Mouse (Mus musculus): Measurements from ENCODE around the gene Galnt14. TPM values are rescaled to one million over a fixed set of nuclear protein-coding genes. Genes with fewer than 3 reads are reported as not detected.

Galnt14 gene
- polyA plus RNA-seq, 1 experiment from 2014 or later: not detected

DNA sequence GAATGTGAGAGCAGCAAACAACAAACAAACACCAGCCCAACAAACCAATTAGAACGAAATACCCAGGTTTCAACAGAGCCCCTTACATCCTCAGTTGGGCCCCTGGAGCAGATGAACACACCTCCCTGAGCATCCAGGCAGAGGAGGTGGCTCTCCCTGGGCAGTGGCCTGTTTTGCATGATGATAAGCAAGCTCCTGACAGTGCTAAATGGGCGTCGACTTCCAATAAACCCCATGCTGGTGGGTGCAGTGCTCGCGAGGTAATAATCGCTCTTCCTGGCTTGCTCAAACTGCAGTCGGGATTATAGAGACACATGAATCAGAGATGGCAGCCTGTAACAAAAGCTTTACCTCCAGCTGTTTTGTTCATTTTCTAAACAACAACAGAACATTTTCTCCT lies 235.9 kb downstream of the Galnt14 start:
- no peak for ATAC-seq (ENCODE audit: low read depth)
- WGBS (ENCODE audit: insufficient replicate concordance): 47% methylated on average over 7 of the region's 7 CpGs
- H3K4me3 ChIP-seq (ENCODE audit: low read depth, low read length): no peak overlapping the region

DNA sequence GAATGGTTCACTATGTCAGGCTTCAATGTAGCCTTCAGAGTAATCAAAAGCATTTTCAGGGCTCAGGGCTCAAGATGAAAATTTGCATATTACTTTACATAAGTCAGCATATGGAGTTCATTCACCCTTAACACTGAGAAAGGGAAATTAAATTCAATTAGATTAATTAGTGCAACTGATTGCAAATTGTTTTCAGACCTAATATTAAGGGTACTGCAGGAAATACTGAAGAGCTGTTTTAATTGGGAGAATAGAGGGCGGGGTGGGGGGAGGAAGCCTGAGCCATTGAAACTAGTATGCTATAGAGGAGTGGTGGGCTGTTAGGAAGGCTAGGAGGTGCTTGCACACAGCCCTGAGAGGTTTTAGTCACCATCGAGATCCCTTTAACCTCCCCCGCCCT lies 237.2 kb downstream of the Galnt14 start:
- no peaks in the 10 kb centered on the region for H3K36me3 ChIP-seq (ENCODE audit: control insufficient read depth, insufficient read depth)
- no peak overlapping the region for H3K27ac ChIP-seq (ENCODE audit: low read length)
- no peaks in the 10 kb centered on the region for H3K27me3 ChIP-seq (ENCODE audit: control insufficient read depth, insufficient read depth, low read depth, low read length)
- 44% methylated on average over 3 of the region's 3 CpGs for WGBS (ENCODE audit: insufficient replicate concordance)
- H3K4me3 ChIP-seq (ENCODE audit: low read depth, low read length): no peak overlapping the region
- no peak for ATAC-seq (ENCODE audit: low read depth)
- H3K4me1 ChIP-seq (ENCODE audit: control insufficient read depth, low read depth, low read length): no peaks in the 10 kb centered on the region
- no peaks in the 10 kb centered on the region for H3K9me3 ChIP-seq (replicated peaks; ENCODE audit: control insufficient read depth, low read length)
- H3K9ac ChIP-seq (ENCODE audit: low read depth, low read length): no peak overlapping the region
- H3K4me2 ChIP-seq (ENCODE audit: low read depth, low read length): no peak overlapping the region

More for the DNA sequence above, 235.9 kb downstream of the Galnt14 start:
- Histone ChIP-seq H3K27ac (ENCODE audit: low read length) (no peak overlapping the region), H3K4me2 (ENCODE audit: low read depth, low read length) (no peak overlapping the region), H3K9ac (ENCODE audit: low read depth, low read length) (no peak overlapping the region), H3K27me3 (ENCODE audit: control insufficient read depth, insufficient read depth, low read depth, low read length) (no peaks in the 10 kb centered on the region), H3K4me1 (ENCODE audit: control insufficient read depth, low read depth, low read length) (no peaks in the 10 kb centered on the region), H3K36me3 (ENCODE audit: control insufficient read depth, insufficient read depth) (no peaks in the 10 kb centered on the region), H3K9me3 (replicated peaks; ENCODE audit: control insufficient read depth, low read length) (no peaks in the 10 kb centered on the region)

DNA sequence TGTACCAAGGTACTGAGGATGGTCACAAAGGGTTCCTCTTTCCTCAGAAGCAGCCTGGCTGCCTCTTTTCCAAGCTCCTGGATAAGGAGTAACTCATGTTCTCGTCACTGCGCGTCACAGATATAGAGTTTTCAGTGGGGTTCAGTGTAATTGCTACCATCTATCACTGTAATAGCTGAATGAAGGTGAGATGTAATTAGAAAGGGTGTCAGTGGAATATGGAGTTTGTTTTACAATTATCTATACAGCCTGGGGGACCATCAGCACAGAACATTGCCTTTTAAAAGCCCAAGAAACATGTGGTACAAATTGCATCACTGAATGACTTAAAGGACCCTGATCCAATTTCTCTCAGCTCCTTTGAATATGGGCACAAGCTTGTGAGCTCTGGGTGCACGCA lies 249.4 kb downstream of the Galnt14 start:
- no peak overlapping the region for H3K4me2 ChIP-seq (ENCODE audit: low read depth, low read length)
- H3K27me3 ChIP-seq (ENCODE audit: control insufficient read depth, insufficient read depth, low read depth, low read length): no peaks in the 10 kb centered on the region
- H3K4me3 ChIP-seq (ENCODE audit: low read depth, low read length): no peak overlapping the region
- no peaks in the 10 kb centered on the region for H3K4me1 ChIP-seq (ENCODE audit: control insufficient read depth, low read depth, low read length)
- H3K9me3 ChIP-seq (replicated peaks; ENCODE audit: control insufficient read depth, low read length): no peaks in the 10 kb centered on the region
- WGBS (ENCODE audit: insufficient replicate concordance): 59% methylated on average over 4 of the region's 4 CpGs
- no peak overlapping the region for H3K9ac ChIP-seq (ENCODE audit: low read depth, low read length)
- no peak overlapping the region for H3K27ac ChIP-seq (ENCODE audit: low read length)
- no peak for ATAC-seq (ENCODE audit: low read depth)
- H3K36me3 ChIP-seq (ENCODE audit: control insufficient read depth, insufficient read depth): no peaks in the 10 kb centered on the region

DNA sequence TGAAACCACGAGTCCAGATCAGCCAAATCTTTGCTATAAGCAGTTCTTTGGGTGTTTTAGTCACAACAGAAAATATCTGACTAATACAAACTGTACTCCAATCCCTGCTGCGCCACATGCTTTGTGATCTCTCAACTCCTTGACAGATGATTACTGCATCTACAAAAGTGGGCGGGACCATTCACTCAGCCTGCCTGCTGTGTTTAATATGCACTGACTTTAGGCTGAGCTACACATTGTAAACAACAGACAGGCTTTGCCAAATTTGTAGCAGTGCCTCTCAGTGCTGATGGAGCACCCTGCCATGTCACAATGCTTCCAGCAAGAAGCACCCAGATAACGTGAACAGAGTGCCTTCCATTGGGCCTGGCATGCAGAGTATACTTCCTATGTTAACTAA lies 251.5 kb downstream of the Galnt14 start:
- Histone ChIP-seq H3K9ac (ENCODE audit: low read depth, low read length) (no peak overlapping the region), H3K36me3 (ENCODE audit: control insufficient read depth, insufficient read depth) (no peaks in the 10 kb centered on the region), H3K27ac (ENCODE audit: low read length) (no peak overlapping the region), H3K4me3 (ENCODE audit: low read depth, low read length) (no peak overlapping the region), H3K4me1 (ENCODE audit: control insufficient read depth, low read depth, low read length) (no peaks in the 10 kb centered on the region), H3K9me3 (replicated peaks; ENCODE audit: control insufficient read depth, low read length) (no peaks in the 10 kb centered on the region), H3K4me2 (ENCODE audit: low read depth, low read length) (no peak overlapping the region), H3K27me3 (ENCODE audit: control insufficient read depth, insufficient read depth, low read depth, low read length) (no peaks in the 10 kb centered on the region)
- WGBS (ENCODE audit: insufficient replicate concordance): 51% methylated on average over 4 of the region's 4 CpGs
- ATAC-seq (ENCODE audit: low read depth): no peak

DNA sequence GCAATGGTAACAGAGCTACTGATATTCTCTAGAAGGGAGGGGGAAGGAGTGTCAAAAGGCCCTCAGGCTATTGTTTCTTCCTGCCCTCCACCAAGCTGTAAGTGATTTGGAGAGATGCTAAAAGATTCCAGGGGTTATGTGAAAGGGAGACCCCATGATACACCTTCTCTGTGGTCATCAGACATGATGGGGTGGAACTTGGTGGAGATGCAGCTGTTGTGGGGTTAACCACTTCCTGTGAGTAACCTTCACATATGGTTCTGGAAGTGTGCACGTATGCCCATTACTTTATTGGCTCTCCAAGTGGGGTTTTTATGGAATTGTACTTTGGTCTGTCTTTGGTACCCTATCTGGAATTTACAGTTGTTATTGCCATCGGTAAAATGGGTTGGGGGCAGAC lies 253.7 kb downstream of the Galnt14 start:
- WGBS (ENCODE audit: insufficient replicate concordance): 42% methylated on average over 2 of the region's 2 CpGs
- ATAC-seq (ENCODE audit: low read depth): no peak
- Histone ChIP-seq H3K4me2 (ENCODE audit: low read depth, low read length) (no peak overlapping the region), H3K9ac (ENCODE audit: low read depth, low read length) (no peak overlapping the region), H3K27ac (ENCODE audit: low read length) (no peak overlapping the region), H3K9me3 (replicated peaks; ENCODE audit: control insufficient read depth, low read length) (no peaks in the 10 kb centered on the region), H3K4me3 (ENCODE audit: low read depth, low read length) (no peak overlapping the region), H3K36me3 (ENCODE audit: control insufficient read depth, insufficient read depth) (no peaks in the 10 kb centered on the region), H3K27me3 (ENCODE audit: control insufficient read depth, insufficient read depth, low read depth, low read length) (no peaks in the 10 kb centered on the region), H3K4me1 (ENCODE audit: control insufficient read depth, low read depth, low read length) (no peaks in the 10 kb centered on the region)

DNA sequence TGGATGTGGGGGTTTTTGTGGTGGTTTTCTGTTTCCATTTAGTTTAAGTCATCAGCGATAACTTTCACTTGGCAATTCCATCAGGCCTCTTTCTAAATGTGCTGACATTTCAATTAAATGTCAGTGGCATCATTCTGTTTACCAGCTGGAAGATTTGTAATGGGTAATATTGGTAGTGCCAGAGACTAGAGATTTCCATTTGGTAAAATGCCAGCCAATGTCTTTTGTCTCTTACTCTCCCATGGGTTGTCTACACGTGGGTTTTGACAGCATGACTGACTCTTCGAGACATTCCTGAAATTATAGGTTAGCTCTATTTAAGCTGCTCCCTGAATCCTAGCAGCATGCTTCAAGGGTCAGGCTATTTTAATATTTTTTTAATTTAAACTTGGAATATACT lies 256.6 kb downstream of the Galnt14 start:
- Histone ChIP-seq H3K9me3 (replicated peaks; ENCODE audit: control insufficient read depth, low read length) (no peaks in the 10 kb centered on the region), H3K27me3 (ENCODE audit: control insufficient read depth, insufficient read depth, low read depth, low read length) (no peaks in the 10 kb centered on the region), H3K27ac (ENCODE audit: low read length) (no peak overlapping the region), H3K9ac (ENCODE audit: low read depth, low read length) (no peak overlapping the region), H3K4me2 (ENCODE audit: low read depth, low read length) (no peak overlapping the region), H3K36me3 (ENCODE audit: control insufficient read depth, insufficient read depth) (no peaks in the 10 kb centered on the region), H3K4me3 (ENCODE audit: low read depth, low read length) (no peak overlapping the region), H3K4me1 (ENCODE audit: control insufficient read depth, low read depth, low read length) (no peaks in the 10 kb centered on the region)
- WGBS (ENCODE audit: insufficient replicate concordance): 63% methylated on average over 3 of the region's 3 CpGs
- ATAC-seq (ENCODE audit: low read depth): no peak

DNA sequence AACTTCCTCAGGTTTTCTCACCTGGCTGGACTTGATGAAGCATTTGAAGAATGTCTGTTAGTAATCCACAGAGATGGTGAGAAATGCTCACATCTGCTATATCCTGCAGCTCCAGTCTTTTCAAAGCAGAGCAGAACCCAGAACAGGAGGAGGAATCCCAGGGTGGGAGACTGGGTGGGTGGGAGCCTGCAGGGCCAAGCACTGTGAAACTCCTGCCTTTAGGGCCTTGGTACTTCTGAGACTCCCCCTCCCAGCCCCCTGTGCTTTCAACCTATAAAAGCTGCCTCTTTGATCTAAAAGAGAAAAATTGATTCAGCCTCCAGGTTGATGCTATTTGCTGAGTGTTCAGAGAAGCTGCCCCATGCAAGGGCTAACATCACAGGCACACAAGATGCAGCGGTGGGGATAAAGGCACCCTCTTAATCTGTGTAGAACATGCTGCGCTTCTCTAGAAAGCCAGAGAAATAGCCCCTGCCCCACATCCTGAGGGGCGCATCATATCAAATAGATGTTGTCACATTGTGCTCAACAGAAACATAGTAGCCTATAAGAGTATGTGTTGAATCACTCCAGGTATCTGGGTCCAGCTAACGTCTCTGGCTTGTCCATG lies 258.0 kb downstream of the Galnt14 start:
- no peak overlapping the region for H3K27ac ChIP-seq (ENCODE audit: low read length)
- ATAC-seq (ENCODE audit: low read depth): no peak
- 63% methylated on average over 4 of the region's 4 CpGs for WGBS (ENCODE audit: insufficient replicate concordance)

DNA sequence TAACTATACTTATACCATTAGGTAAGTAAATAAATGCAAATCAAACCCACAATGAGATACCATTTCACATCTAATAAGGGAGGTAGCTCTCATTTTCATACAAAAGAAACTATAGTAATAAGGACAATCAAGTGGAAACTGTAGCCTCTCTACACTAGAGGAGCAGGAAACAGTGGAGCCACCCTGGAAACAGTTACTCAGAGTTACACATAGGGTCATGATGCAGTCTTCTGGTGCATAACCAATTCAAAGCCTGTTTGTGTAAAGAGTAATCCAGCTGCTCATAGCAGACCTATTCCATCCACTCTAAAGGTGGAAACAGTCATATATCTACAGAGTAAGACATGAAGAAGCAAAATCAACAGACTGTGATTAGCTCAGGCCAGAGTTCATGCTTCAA lies 261.1 kb downstream of the Galnt14 start:
- no peaks in the 10 kb centered on the region for H3K27me3 ChIP-seq (ENCODE audit: control insufficient read depth, insufficient read depth, low read depth, low read length)
- no peaks in the 10 kb centered on the region for H3K36me3 ChIP-seq (ENCODE audit: control insufficient read depth, insufficient read depth)
- H3K27ac ChIP-seq (ENCODE audit: low read length): no peak overlapping the region
- ATAC-seq (ENCODE audit: low read depth): no peak
- H3K9ac ChIP-seq (ENCODE audit: low read depth, low read length): no peak overlapping the region
- no peak overlapping the region for H3K4me3 ChIP-seq (ENCODE audit: low read depth, low read length)
- no peaks in the 10 kb centered on the region for H3K9me3 ChIP-seq (replicated peaks; ENCODE audit: control insufficient read depth, low read length)
- no peaks in the 10 kb centered on the region for H3K4me1 ChIP-seq (ENCODE audit: control insufficient read depth, low read depth, low read length)
- H3K4me2 ChIP-seq (ENCODE audit: low read depth, low read length): no peak overlapping the region

More for the DNA sequence above, 258.0 kb downstream of the Galnt14 start:
- no peak overlapping the region for H3K9ac ChIP-seq (ENCODE audit: low read depth, low read length)
- no peak overlapping the region for H3K4me3 ChIP-seq (ENCODE audit: low read depth, low read length)
- no peaks in the 10 kb centered on the region for H3K9me3 ChIP-seq (replicated peaks; ENCODE audit: control insufficient read depth, low read length)
- no peaks in the 10 kb centered on the region for H3K36me3 ChIP-seq (ENCODE audit: control insufficient read depth, insufficient read depth)
- H3K4me1 ChIP-seq (ENCODE audit: control insufficient read depth, low read depth, low read length): no peaks in the 10 kb centered on the region
- H3K4me2 ChIP-seq (ENCODE audit: low read depth, low read length): no peak overlapping the region
- no peaks in the 10 kb centered on the region for H3K27me3 ChIP-seq (ENCODE audit: control insufficient read depth, insufficient read depth, low read depth, low read length)

Measured in liver, embryonic 16.5 days (tissue).